Mouse (Mus musculus) myocyte (in vitro differentiated cells): ENCODE results near the gene Exph5. TPM values are rescaled to one million over a fixed set of nuclear protein-coding genes. Genes with fewer than 3 reads are reported as not detected.

Experiments used
- H3K27me3 ChIP-seq: one replicate; pipeline ENCODE4 v1.6.1; 2011; ENCODE audit not compliant: control insufficient read depth, insufficient read depth, insufficient read length
- H3K36me3 ChIP-seq: one replicate; pipeline ENCODE4 v1.6.1; 2011; ENCODE audit not compliant: control insufficient read depth, insufficient read depth
- H3K4me2 ChIP-seq: one replicate; pipeline ENCODE4 v1.6.1; 2011; ENCODE audit warnings: low read depth, control low read depth
- H3K4me3 ChIP-seq: one replicate; pipeline ENCODE4 v1.5.1; 2011; ENCODE audit warnings: mild to moderate bottlenecking, control low read depth, moderate library complexity
- H3K79me2 ChIP-seq: one replicate; pipeline ENCODE4 v1.6.1; 2011; ENCODE audit not compliant: control insufficient read depth, insufficient read depth
- H3ac ChIP-seq: one replicate; pipeline ENCODE4 v1.6.1; 2011; ENCODE audit not compliant: control insufficient read depth, insufficient read length
- CEBPB ChIP-seq: IDR thresholded peaks from 2 replicates; pipeline ENCODE4 v1.6.1; 2011; ENCODE audit warnings: mild to moderate bottlenecking, moderate library complexity; ENCODE audit not compliant: poor library complexity, insufficient read depth, severe bottlenecking
- E2F4 ChIP-seq: IDR thresholded peaks from one replicate; pipeline ENCODE4 v1.6.1; 2011; ENCODE audit warnings: mild to moderate bottlenecking, control low read depth, moderate library complexity; ENCODE audit not compliant: insufficient read depth
- MAX ChIP-seq: IDR thresholded peaks from one replicate; pipeline ENCODE4 v1.6.1; 2011; ENCODE audit warnings: low read depth, mild to moderate bottlenecking, control low read depth
- MYOD1 ChIP-seq, 3 experiments: IDR thresholded peaks; one replicate each; pipeline ENCODE4 v1.6.1; 2011; ENCODE audit warnings: control low read depth in 2 of 3, low read depth in 2 of 3, mild to moderate bottlenecking in 2 of 3, moderate library complexity in 1 of 3; ENCODE audit not compliant: insufficient read length in 2 of 3, control insufficient read depth in 1 of 3
- MYOG ChIP-seq, 3 experiments: IDR thresholded peaks; one replicate each; pipeline ENCODE4 v1.6.1; 2011; ENCODE audit warnings: control low read depth in 2 of 3, low read depth in 2 of 3, mild to moderate bottlenecking in 2 of 3; ENCODE audit not compliant: insufficient read length in 2 of 3, control insufficient read depth in 1 of 3, insufficient read depth in 1 of 3
- POLR2A ChIP-seq: IDR thresholded peaks from one replicate; pipeline ENCODE4 v1.6.1; 2011; ENCODE audit warnings: low read depth, mild to moderate bottlenecking, control low read depth, moderate library complexity; ENCODE audit not compliant: insufficient read length
- POLR2AphosphoS2 ChIP-seq: IDR thresholded peaks from one replicate; pipeline ENCODE4 v1.6.1; 2011; ENCODE audit warnings: low read depth, control low read depth; ENCODE audit not compliant: insufficient read length
- REST ChIP-seq: IDR thresholded peaks from one replicate; pipeline ENCODE4 v1.6.1; 2011; ENCODE audit warnings: mild to moderate bottlenecking, control low read depth, moderate library complexity; ENCODE audit not compliant: insufficient read depth, insufficient read length
- SRF ChIP-seq: IDR thresholded peaks from one replicate; pipeline ENCODE4 v1.6.1; 2011; ENCODE audit warnings: low read depth; ENCODE audit not compliant: control insufficient read depth, insufficient read length
- TCF12 ChIP-seq: IDR thresholded peaks from one replicate; pipeline ENCODE4 v1.6.1; 2011; ENCODE audit warnings: mild to moderate bottlenecking, control low read depth; ENCODE audit not compliant: poor library complexity, insufficient read depth, severe bottlenecking
- TCF3 ChIP-seq: IDR thresholded peaks from one replicate; pipeline ENCODE4 v1.6.1; 2011; ENCODE audit warnings: low read depth, control low read depth; ENCODE audit not compliant: insufficient read length
- USF1 ChIP-seq: IDR thresholded peaks from one replicate; pipeline ENCODE4 v1.6.1; 2011; ENCODE audit warnings: low read depth, mild to moderate bottlenecking, control low read depth, moderate library complexity
- polyA plus RNA-seq: library from polyadenylated mRNA; unstranded; fragments of >200 nt; fragmentation: generic; extraction: Trizol; gene quantifications from one replicate; pipeline ENCODE4 v1.2.1, GENCODE M21; 2012; ENCODE audit warnings: missing spikeins

Gene Exph5
- polyA plus RNA-seq, 1 experiment = not detected

GRCm38 (mm10) chr9:53404050-53404752 is 102.7 kb downstream of the Exph5 start:
- no peaks in the 10 kb centered on the region for H3K27me3 ChIP-seq
- no peaks in the 10 kb centered on the region for H3K79me2 ChIP-seq
- H3ac ChIP-seq = no peak overlapping the region
- H3K4me3 ChIP-seq = no peak overlapping the region
- H3K4me2 ChIP-seq = no peak overlapping the region
- TF ChIP-seq MYOD1 (IDR thresholded peaks at IDR 0.05; ENCODE audit: control insufficient read depth in 1 of 3, insufficient read length in 2 of 3, low read depth in 2 of 3) (no peak), POLR2AphosphoS2 (no peak), E2F4 (no peak), POLR2A (no peak)
- H3K36me3 ChIP-seq = no peaks in the 10 kb centered on the region

GRCm38 (mm10) chr9:53404753-53405722 is 103.6 kb downstream of the Exph5 start:
- H3K4me2 ChIP-seq = no peak overlapping the region
- H3K4me3 ChIP-seq = no peak overlapping the region
- no peaks in the 10 kb centered on the region for H3K79me2 ChIP-seq
- TF ChIP-seq POLR2AphosphoS2 = no peak
- no peak for TF ChIP-seq MAX
- TF ChIP-seq REST = no peak
- no peaks in the 10 kb centered on the region for H3K27me3 ChIP-seq
- H3K36me3 ChIP-seq = no peaks in the 10 kb centered on the region
- H3ac ChIP-seq = no peak overlapping the region

DNA sequence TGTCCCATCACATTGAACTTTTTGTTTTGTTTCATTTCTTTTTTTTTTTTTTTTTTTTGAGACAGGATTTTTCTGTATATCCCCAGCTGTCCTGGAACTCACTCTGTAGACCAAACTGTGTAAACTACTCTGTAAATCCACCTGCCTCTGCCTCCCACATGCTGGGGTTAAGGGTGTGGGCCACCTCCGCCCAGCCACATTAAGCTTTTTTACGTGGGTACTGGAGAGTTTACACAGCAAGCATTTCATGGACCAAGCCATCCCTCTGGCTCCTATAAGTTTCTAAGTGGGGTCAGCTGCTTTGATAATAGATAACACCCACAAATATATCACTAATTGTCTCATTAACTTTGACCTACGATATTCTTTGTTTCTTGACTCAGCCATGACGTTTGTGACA is 107.1 kb downstream of the Exph5 start:
- Histone ChIP-seq H3K27me3 (no peaks in the 10 kb centered on the region), H3K36me3 (no peaks in the 10 kb centered on the region), H3K79me2 (no peaks in the 10 kb centered on the region), H3K4me2 (no peak overlapping the region), H3K4me3 (no peak overlapping the region), H3ac (no peak overlapping the region)
- TF ChIP-seq POLR2A (no peak), TCF12 (no peak), MYOG (IDR thresholded peaks at IDR 0.05; ENCODE audit: control insufficient read depth in 1 of 3, insufficient read depth in 1 of 3, insufficient read length in 2 of 3, low read depth in 2 of 3) (no peak), TCF3 (no peak), USF1 (no peak), MYOD1 (IDR thresholded peaks at IDR 0.05; ENCODE audit: control insufficient read depth in 1 of 3, insufficient read length in 2 of 3, low read depth in 2 of 3) (no peak), POLR2AphosphoS2 (no peak)

DNA sequence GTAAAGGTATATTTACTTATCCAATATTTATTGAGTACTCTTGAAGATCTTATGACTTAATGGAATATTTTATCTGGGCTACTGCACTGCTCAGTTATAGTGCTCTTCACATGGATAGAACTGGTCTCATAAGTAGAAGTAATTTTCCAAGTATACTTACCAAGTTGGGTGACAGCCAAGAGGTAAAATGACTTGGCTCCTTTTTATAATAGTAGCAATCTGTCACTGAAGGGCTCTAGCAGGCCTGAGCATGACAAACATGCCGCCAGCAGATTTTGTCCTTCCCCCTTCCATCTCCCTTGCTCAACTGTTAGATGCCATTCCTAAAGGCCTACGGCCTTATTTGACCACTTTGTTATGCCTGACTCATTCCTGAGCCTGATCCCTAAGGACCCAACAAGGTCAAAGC is 107.5 kb downstream of the Exph5 start:
- Histone ChIP-seq H3ac (no peak overlapping the region), H3K36me3 (no peaks in the 10 kb centered on the region), H3K27me3 (no peaks in the 10 kb centered on the region), H3K4me3 (no peak overlapping the region), H3K4me2 (no peak overlapping the region), H3K79me2 (no peaks in the 10 kb centered on the region)
- TF ChIP-seq TCF12 (no peak), REST (no peak), E2F4 (no peak), POLR2AphosphoS2 (no peak), MYOD1 (IDR thresholded peaks at IDR 0.05; ENCODE audit: control insufficient read depth in 1 of 3, insufficient read length in 2 of 3, low read depth in 2 of 3) (no peak), CEBPB (no peak), MAX (no peak), SRF (no peak), TCF3 (no peak)

GRCm38 (mm10) chr9:53409427-53409826 is 108.0 kb downstream of the Exph5 start:
- Histone ChIP-seq H3K27me3 (no peaks in the 10 kb centered on the region), H3K36me3 (no peaks in the 10 kb centered on the region), H3K79me2 (no peaks in the 10 kb centered on the region), H3ac (no peak overlapping the region), H3K4me2 (no peak overlapping the region), H3K4me3 (no peak overlapping the region)
- TF ChIP-seq POLR2A (no peak), REST (no peak), SRF (no peak), MYOD1 (IDR thresholded peaks at IDR 0.05; ENCODE audit: control insufficient read depth in 1 of 3, insufficient read length in 2 of 3, low read depth in 2 of 3) (no peak), POLR2AphosphoS2 (no peak), TCF3 (no peak), E2F4 (no peak), MAX (no peak), TCF12 (no peak), USF1 (no peak), MYOG (IDR thresholded peaks at IDR 0.05; ENCODE audit: control insufficient read depth in 1 of 3, insufficient read depth in 1 of 3, insufficient read length in 2 of 3, low read depth in 2 of 3) (no peak), CEBPB (no peak)
